Mouse (Mus musculus): ENCODE results near the gene Slc41a3. TPM values are rescaled to one million over a fixed set of nuclear protein-coding genes. Genes with fewer than 3 reads are reported as not detected.

Gene Slc41a3
- total RNA-seq, 1 experiment from 2014 or later: 2.7 TPM

GRCm38 (mm10) chr6:90691935-90692334 lies 87.4 kb downstream of the Slc41a3 start:
- ATAC-seq (replicated peaks in 1 of 2; ENCODE audit: insufficient read depth in 1 of 2, low FRiP score in 2 of 2, low TSS enrichment in 1 of 2, low read depth in 1 of 2, poor library complexity in 2 of 2, severe bottlenecking in 2 of 2): no peak

- no peak for ATAC-seq (replicated peaks in 1 of 2; ENCODE audit: insufficient read depth in 1 of 2, low FRiP score in 2 of 2, low TSS enrichment in 1 of 2, low read depth in 1 of 2, poor library complexity in 2 of 2, severe bottlenecking in 2 of 2)
Observed at GRCm38 (mm10) chr6:90692404-90692803, 87.9 kb downstream of the Slc41a3 start.

- ATAC-seq (replicated peaks in 1 of 2; ENCODE audit: insufficient read depth in 1 of 2, low FRiP score in 2 of 2, low TSS enrichment in 1 of 2, low read depth in 1 of 2, poor library complexity in 2 of 2, severe bottlenecking in 2 of 2): no peak
Observed at GRCm38 (mm10) chr6:90695754-90696153, 91.2 kb downstream of the Slc41a3 start.

Other genes starting within 250 kb of the Slc41a3 start
- gene Zxdc, start 235.2 kb upstream of the Slc41a3 start, total RNA-seq (2017): 18.7 and 20.3 TPM in 2 replicates
- not detected in 2 replicates for gene Cfap100, start 175.9 kb upstream of the Slc41a3 start, total RNA-seq (2017)
- not detected in 2 replicates for gene Klf15, start 142.1 kb upstream of the Slc41a3 start, total RNA-seq (2017)
- gene Aldh1l1, start 118.3 kb upstream of the Slc41a3 start, total RNA-seq (2017): 13.1 and 18.0 TPM in 2 replicates

Measured in hematopoietic stem cell, adult 5-6 weeks (primary cell).